Comparison of ENCODE assay signal across 20 mouse cellular contexts in the genomic region with DNA sequence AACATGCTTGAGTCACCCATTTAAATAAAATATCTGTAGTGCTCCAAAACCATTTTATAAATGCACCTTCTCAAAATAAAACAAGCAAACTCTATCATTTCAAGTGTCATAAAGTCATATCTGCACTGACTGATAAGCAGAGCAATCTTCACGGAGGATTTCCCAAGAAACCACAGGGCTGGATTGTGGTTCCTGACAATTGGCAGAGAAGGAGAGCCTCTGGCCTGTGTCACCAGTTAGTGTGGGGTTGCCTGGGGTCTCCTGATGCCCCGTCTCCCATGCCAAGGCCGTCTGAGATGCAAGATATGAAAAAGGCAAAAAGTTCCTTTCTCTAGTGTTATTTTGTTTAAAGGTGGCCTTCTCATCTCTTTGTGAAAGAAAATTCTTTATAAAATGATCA.
A peak's percentile ranks its signal among the peaks of the same experiment; 100 is the strongest.
DNase-seq lines count a peak whose midpoint lies in the region; ATAC-seq and TF ChIP-seq lines count a peak whose summit lies in the region.
"Had no signal": no experiment of that assay in that cellular context is flagged by ENCODE, and none has a peak within 500 bp of the region (broad histone marks: within the 10 kb centered on the region; RNA-seq: fewer than 3 reads in every experiment).

No protein-coding gene starts in this region.

- intact Hi-C loops in left cerebral cortex, adult 2 months (cut with DNase I) = no loop called here
- intact Hi-C loops in left cerebral cortex, postnatal 25 days (cut with DNase I) = no loop called here

- H3K27ac ChIP-seq in left cerebral cortex, adult 2 months = peak overlapping the region; percentile 64
- no peak overlapping the region for H3K27ac ChIP-seq in hindbrain, embryonic 10.5 days
- no peak overlapping the region for H3K27ac ChIP-seq in hindbrain, embryonic 11.5 days (ENCODE audit: low read depth, low read length)
- H3K27ac ChIP-seq: embryonic facial prominence, embryonic 10.5 days; embryonic facial prominence, embryonic 12.5 days; forebrain, embryonic 13.5 days; forebrain, embryonic 15.5 days had no signal

- no peak overlapping the region for H3K9ac ChIP-seq in hindbrain, embryonic 11.5 days (ENCODE audit: low read depth, low read length)
- H3K9ac ChIP-seq: embryonic facial prominence, embryonic 12.5 days; forebrain, embryonic 13.5 days; forebrain, embryonic 15.5 days; forebrain, postnatal 0 days had no signal

- no peaks in the 10 kb centered on the region for H3K27me3 ChIP-seq in hindbrain, embryonic 10.5 days (ENCODE audit: insufficient read depth, poor library complexity, severe bottlenecking)
- no peaks in the 10 kb centered on the region for H3K27me3 ChIP-seq in hindbrain, embryonic 11.5 days (ENCODE audit: control insufficient read depth, insufficient read depth, low read length)
- H3K27me3 ChIP-seq: embryonic facial prominence, embryonic 12.5 days; forebrain, embryonic 13.5 days; forebrain, embryonic 15.5 days had no signal

- no peaks in the 10 kb centered on the region for H3K36me3 ChIP-seq in hindbrain, embryonic 10.5 days
- no peaks in the 10 kb centered on the region for H3K36me3 ChIP-seq in hindbrain, embryonic 11.5 days (ENCODE audit: control insufficient read depth, insufficient read depth, low read length)
- H3K36me3 ChIP-seq: embryonic facial prominence, embryonic 10.5 days; embryonic facial prominence, embryonic 12.5 days; forebrain, embryonic 15.5 days had no signal

- no peaks in the 10 kb centered on the region for H3K4me1 ChIP-seq in hindbrain, embryonic 10.5 days (replicated peaks)
- no peaks in the 10 kb centered on the region for H3K4me1 ChIP-seq in hindbrain, embryonic 11.5 days (replicated peaks; ENCODE audit: control insufficient read depth, insufficient read depth, low read length)
- H3K4me1 ChIP-seq: embryonic facial prominence, embryonic 12.5 days; forebrain, embryonic 13.5 days; forebrain, embryonic 15.5 days had no signal

- ATAC-seq in granulocyte monocyte progenitor cell, adult 5-6 weeks (replicated peaks; ENCODE audit: poor library complexity, severe bottlenecking) = peak; percentile 65
- ATAC-seq in hindbrain, embryonic 11.5 days (ENCODE audit: low FRiP score) = no peak
- ATAC-seq: forebrain, embryonic 13.5 days; forebrain, embryonic 15.5 days; forebrain, postnatal 0 days had no signal

- no peak overlapping the region for H3K4me3 ChIP-seq in left cerebral cortex, adult 2 months
- H3K4me3 ChIP-seq in hindbrain, embryonic 10.5 days = no peak overlapping the region
- no peak overlapping the region for H3K4me3 ChIP-seq in hindbrain, embryonic 11.5 days (ENCODE audit: low read depth, low read length)
- H3K4me3 ChIP-seq: embryonic facial prominence, embryonic 10.5 days; embryonic facial prominence, embryonic 12.5 days; forebrain, embryonic 13.5 days; forebrain, embryonic 15.5 days had no signal

- TF ChIP-seq CTCF in left cerebral cortex, adult 2 months (IDR thresholded peaks at IDR 0.05) = no peak

- WGBS in hindbrain, embryonic 10.5 days = 83% methylated on average over 3 of the region's 3 CpGs
- WGBS in hindbrain, embryonic 11.5 days = 90% methylated on average over 3 of the region's 3 CpGs

- no peaks in the 10 kb centered on the region for H3K9me3 ChIP-seq in hindbrain, embryonic 10.5 days
- H3K9me3 ChIP-seq in hindbrain, embryonic 11.5 days (ENCODE audit: control insufficient read depth, low read length) = no peaks in the 10 kb centered on the region
- H3K9me3 ChIP-seq: embryonic facial prominence, embryonic 10.5 days; embryonic facial prominence, embryonic 12.5 days; forebrain, embryonic 13.5 days; forebrain, embryonic 15.5 days had no signal

- H3K4me2 ChIP-seq in hindbrain, embryonic 11.5 days (replicated peaks; ENCODE audit: low read depth, low read length) = no peak overlapping the region
- H3K4me2 ChIP-seq: embryonic facial prominence, embryonic 12.5 days; forebrain, embryonic 13.5 days; forebrain, embryonic 15.5 days had no signal

- peak; percentile 23 to 25 for DNase-seq in cerebellum, postnatal 10 days
- DNase-seq in cerebellum, adult 11 months = no peak
- no peak for DNase-seq in left cerebral cortex, adult 2 months (ENCODE audit: extremely low spot score in 1 of 2, low spot score in 2 of 2)
- DNase-seq in left cerebral cortex, postnatal 25 days (ENCODE audit: low spot score in 2 of 2) = no peak
- no peak for DNase-seq in hindbrain, embryonic 10.5 days (ENCODE audit: low spot score)
- DNase-seq in hindbrain, embryonic 11.5 days (ENCODE audit: low spot score) = no peak
- DNase-seq: adrenal gland, adult 2 months; adrenal gland, postnatal 10 days; adrenal gland, postnatal 25 days; cerebellum, adult 11-12 months; cerebellum, adult 2 months; cerebellum, adult 9-10 months; cerebellum, postnatal 14 days; cerebellum, postnatal 36 days; forebrain, postnatal 0 days had no signal

Comparison
In these comparisons a context has a peak if more than half of its experiments do, and no peak if none do; other contexts are left out.
1. DNase-seq: peak in cerebellum, postnatal 10 days (2 of 2); none in cerebellum, adult 11 months (single experiment), left cerebral cortex, adult 2 months (0 of 2), left cerebral cortex, postnatal 25 days (0 of 2), hindbrain, embryonic 10.5 days (single experiment) and hindbrain, embryonic 11.5 days (single experiment).